Mouse (Mus musculus): ENCODE results near the gene Cetn4.

DNA sequence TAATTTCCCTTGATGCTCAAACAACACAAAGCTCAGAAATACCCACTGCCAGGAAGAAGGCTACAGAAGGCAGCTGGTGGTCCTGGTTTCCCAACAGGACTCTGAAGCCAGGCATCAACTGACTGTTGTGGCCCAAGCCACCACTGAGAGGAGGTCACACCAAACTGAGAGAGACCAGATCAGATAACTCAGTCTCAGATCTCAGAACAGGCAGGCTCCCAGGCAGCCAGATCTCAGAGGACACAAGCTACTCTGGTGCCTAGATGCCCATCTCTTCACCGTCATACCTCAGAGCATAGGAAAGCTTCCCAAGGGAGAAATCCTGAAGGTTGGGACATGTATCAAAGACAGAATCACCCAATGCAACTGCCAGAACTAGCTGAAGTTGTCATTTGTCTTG, 32.3 kb downstream of the Cetn4 start:
- TF ChIP-seq POLR2A (IDR thresholded peaks at IDR 0.05; ENCODE audit: insufficient read depth, low read depth, low read length) (no peak), EP300 (IDR thresholded peaks at IDR 0.05; ENCODE audit: insufficient read depth, low read depth, low read length) (no peak), CTCF (IDR thresholded peaks at IDR 0.05) (no peak)

Data from heart, adult 2 months (tissue).